Mouse (Mus musculus): Measurements from ENCODE around the gene Aacs.
"Not testable (repeated sequence)": the region's sequence is repeated elsewhere in the genome, so short reads cannot be mapped to it uniquely, and the experiment has no call there.

The Aacs gene

GRCm38 (mm10) chr5:125465192-125465591, 10.4 kb upstream of the Aacs start:
- DNase-seq (ENCODE audit: extremely low spot score, low spot score), result peak; percentile 23

GRCm38 (mm10) chr5:125465701-125466106, 9.9 kb upstream of the Aacs start:
- peak; percentile 95 for DNase-seq (ENCODE audit: extremely low spot score, low spot score)

- no peak for DNase-seq (ENCODE audit: extremely low spot score, low spot score)
These were observed 9.1 kb upstream of the Aacs start for GRCm38 (mm10) chr5:125466483-125466882.

GRCm38 (mm10) chr5:125467261-125467660, 8.4 kb upstream of the Aacs start:
- DNase-seq (ENCODE audit: extremely low spot score, low spot score), result no peak

GRCm38 (mm10) chr5:125470713-125471112, 4.9 kb upstream of the Aacs start:
- DNase-seq (ENCODE audit: extremely low spot score, low spot score), result no peak

- DNase-seq (ENCODE audit: extremely low spot score, low spot score), result no peak
These were observed 2.7 kb upstream of the Aacs start for GRCm38 (mm10) chr5:125472796-125473475.

GRCm38 (mm10) chr5:125475030-125475429, 584 bp upstream of the Aacs start:
- DNase-seq (ENCODE audit: extremely low spot score, low spot score), result no peak

GRCm38 (mm10) chr5:125476286-125476625, 642 bp downstream of the Aacs start:
- DNase-seq (ENCODE audit: extremely low spot score, low spot score), result no peak

GRCm38 (mm10) chr5:125476799-125477198, 1.2 kb downstream of the Aacs start:
- no peak for DNase-seq (ENCODE audit: extremely low spot score, low spot score)

- DNase-seq (ENCODE audit: extremely low spot score, low spot score), result no peak
These were observed 1.9 kb downstream of the Aacs start for GRCm38 (mm10) chr5:125477533-125477932.

GRCm38 (mm10) chr5:125478037-125478436, 2.4 kb downstream of the Aacs start:
- no peak for DNase-seq (ENCODE audit: extremely low spot score, low spot score)

GRCm38 (mm10) chr5:125479376-125479775, 3.8 kb downstream of the Aacs start:
- DNase-seq (ENCODE audit: extremely low spot score, low spot score), result no peak

GRCm38 (mm10) chr5:125480434-125481231, 5.0 kb downstream of the Aacs start:
- no peak for DNase-seq (ENCODE audit: extremely low spot score, low spot score)

GRCm38 (mm10) chr5:125482474-125482873, 6.9 kb downstream of the Aacs start:
- DNase-seq (ENCODE audit: extremely low spot score, low spot score), result no peak

GRCm38 (mm10) chr5:125483712-125484611, 8.3 kb downstream of the Aacs start:
- no peak for DNase-seq (ENCODE audit: extremely low spot score, low spot score)

- DNase-seq (ENCODE audit: extremely low spot score, low spot score), result no peak
These were observed 9.6 kb downstream of the Aacs start for GRCm38 (mm10) chr5:125485031-125485778.

GRCm38 (mm10) chr5:125486088-125486487, 10.5 kb downstream of the Aacs start:
- DNase-seq (ENCODE audit: extremely low spot score, low spot score), result no peak

GRCm38 (mm10) chr5:125487375-125488115, 11.9 kb downstream of the Aacs start:
- DNase-seq (ENCODE audit: extremely low spot score, low spot score), result no peak

- no peak for DNase-seq (ENCODE audit: extremely low spot score, low spot score)
These were observed 12.5 kb downstream of the Aacs start for GRCm38 (mm10) chr5:125488116-125488455.

GRCm38 (mm10) chr5:125488953-125489352, 13.3 kb downstream of the Aacs start:
- DNase-seq (ENCODE audit: extremely low spot score, low spot score), result not testable (repeated sequence)

GRCm38 (mm10) chr5:125491107-125491506, 15.5 kb downstream of the Aacs start:
- no peak for DNase-seq (ENCODE audit: extremely low spot score, low spot score)
